Mouse (Mus musculus) spleen, postnatal 10 days (tissue): Measurements from ENCODE around the gene Trim65.
"Not testable (repeated sequence)": the region's sequence is repeated elsewhere in the genome, so short reads cannot be mapped to it uniquely, and the experiment has no call there.

Experiments used
- DNase-seq, 2 experiments: peaks; one replicate each; pipeline ENCODE4 v3.0.0; 2021 to 2022; ENCODE audit warnings: low spot score in 2 of 2

Trim65 gene

GRCm38 (mm10) chr11:116138468-116139138, 7.7 kb upstream of the Trim65 start, which contains the start of gene Mrpl38:
Mrpl38 (minus strand) TSS chr11:116138868.
- DNase-seq: peak; percentile 87 to 92

GRCm38 (mm10) chr11:116138096-116138467, 7.2 kb upstream of the Trim65 start:
- DNase-seq: no peak

- no peak for DNase-seq
Measured at GRCm38 (mm10) chr11:116134171-116134570, 3.2 kb upstream of the Trim65 start.

- DNase-seq: no peak
Measured at GRCm38 (mm10) chr11:116133497-116133896, 2.6 kb upstream of the Trim65 start.

- peak in 1 of 2 experiments; percentile 30 for DNase-seq
Measured at GRCm38 (mm10) chr11:116132366-116133333, 1.7 kb upstream of the Trim65 start.

GRCm38 (mm10) chr11:116131349-116132170, 632 bp upstream of the Trim65 start:
- DNase-seq: no peak

GRCm38 (mm10) chr11:116129993-116130487, 888 bp downstream of the Trim65 start:
- peak in 1 of 2 experiments; percentile 45 for DNase-seq

- no peak for DNase-seq
Measured at GRCm38 (mm10) chr11:116129091-116129790, 1.7 kb downstream of the Trim65 start.

- no peak for DNase-seq
Measured at GRCm38 (mm10) chr11:116127986-116128385, 2.9 kb downstream of the Trim65 start.

- peak; percentile 24 to 73 for DNase-seq
Measured at GRCm38 (mm10) chr11:116127156-116127980, 3.6 kb downstream of the Trim65 start, which contains the start of gene Trim47. Trim47 (minus strand) TSS chr11:116127210.

GRCm38 (mm10) chr11:116126261-116126660, 4.7 kb downstream of the Trim65 start:
- DNase-seq: no peak

GRCm38 (mm10) chr11:116121731-116122245, 9.1 kb downstream of the Trim65 start:
- DNase-seq: not testable (repeated sequence)

GRCm38 (mm10) chr11:116117819-116118218, 13.1 kb downstream of the Trim65 start:
- DNase-seq: peak in 1 of 2 experiments; percentile 59

GRCm38 (mm10) chr11:116117241-116117640, 13.7 kb downstream of the Trim65 start:
- no peak for DNase-seq

GRCm38 (mm10) chr11:116111611-116112203, 19.2 kb downstream of the Trim65 start:
- DNase-seq: no peak

- DNase-seq: no peak
Measured at GRCm38 (mm10) chr11:116111067-116111466, 19.9 kb downstream of the Trim65 start.

GRCm38 (mm10) chr11:116110540-116110939, 20.4 kb downstream of the Trim65 start:
- DNase-seq: no peak

GRCm38 (mm10) chr11:116110131-116110530, 20.8 kb downstream of the Trim65 start:
- peak in 1 of 2 experiments; percentile 52 for DNase-seq

GRCm38 (mm10) chr11:116109441-116110081, 21.4 kb downstream of the Trim65 start:
- peak in 1 of 2 experiments; percentile 45 for DNase-seq
